Mouse (Mus musculus) liver, embryonic 14.5 days (tissue): ENCODE data around the gene E030030I06Rik. TPM values are rescaled to one million over a fixed set of nuclear protein-coding genes. Genes with fewer than 3 reads are reported as not detected.
"Not testable (repeated sequence)": the region's sequence is repeated elsewhere in the genome, so short reads cannot be mapped to it uniquely, and the experiment has no call there.

Source experiments
- ATAC-seq: fragments of 200-750 bp; cut with Nextera tagmentation; 2 replicates; pipeline ENCODE4 v1.8.0; 2017; ENCODE audit warnings: moderate number of reproducible peaks, mild to moderate bottlenecking, moderate library complexity; ENCODE audit not compliant: insufficient read depth
- DNase-seq, 3 experiments: peaks; one replicate each; pipeline ENCODE4 v3.0.0-alpha.2; 2012 to 2013; ENCODE audit warnings: low read depth in 3 of 3, low spot score in 3 of 3
- H3K27ac ChIP-seq: fragments of 300-500 bp; sonication (generic); 2 replicates; pipeline ENCODE4 v1.5.1; 2014; ENCODE audit warnings: moderate library complexity, mild to moderate bottlenecking, control low read depth, inconsistent platforms
- H3K27me3 ChIP-seq: fragments of 300-500 bp; sonication (generic); 2 replicates; pipeline ENCODE4 v1.6.1; 2014; ENCODE audit warnings: mild to moderate bottlenecking, low read length, moderate library complexity; ENCODE audit not compliant: control insufficient read depth, insufficient read depth
- H3K36me3 ChIP-seq: fragments of 300-500 bp; sonication (generic); replicated peaks from 2 replicates; pipeline ENCODE4 v1.6.1; 2014; ENCODE audit warnings: low read depth; ENCODE audit not compliant: control insufficient read depth, insufficient read depth
- H3K4me1 ChIP-seq, 2 experiments: fragments of 200-500 bp in 1 of 2; fragments of 300-500 bp in 1 of 2; sonication (generic) in 1 of 2; replicated peaks; 2 replicates each; pipeline ENCODE4 v1.6.1; 2012 to 2014; ENCODE audit warnings: antibody characterized with exemption in 1 of 2, inconsistent platforms in 1 of 2, low read length in 1 of 2; ENCODE audit not compliant: control insufficient read depth in 2 of 2, insufficient read depth in 2 of 2
- H3K4me2 ChIP-seq: fragments of 300-500 bp; sonication (generic); 2 replicates; pipeline ENCODE4 v1.6.1; 2014; ENCODE audit warnings: low read depth, mild to moderate bottlenecking, control low read depth, moderate library complexity
- H3K4me3 ChIP-seq, 2 experiments: fragments of 200-500 bp in 1 of 2; fragments of 300-500 bp in 1 of 2; sonication (generic) in 1 of 2; 2 replicates each; pipeline ENCODE4 v1.5.1; 2012 to 2014; ENCODE audit warnings: low read depth in 2 of 2, low read length in 2 of 2, mild to moderate bottlenecking in 2 of 2, control low read depth in 1 of 2, inconsistent platforms in 1 of 2, moderate library complexity in 1 of 2; ENCODE audit not compliant: insufficient read depth in 1 of 2
- H3K9ac ChIP-seq: fragments of 300-500 bp; sonication (generic); replicated peaks from 2 replicates; pipeline ENCODE4 v1.6.1; 2014; ENCODE audit warnings: mild to moderate bottlenecking, control low read depth, moderate library complexity
- H3K9me3 ChIP-seq: fragments of 300-500 bp; sonication (generic); 2 replicates; pipeline ENCODE4 v1.6.1; 2016; ENCODE audit warnings: low read length, mixed read lengths; ENCODE audit not compliant: control insufficient read depth
- CTCF ChIP-seq: IDR thresholded peaks from 2 replicates; pipeline ENCODE4 v1.5.1; 2016; ENCODE audit warnings: antibody characterized with exemption, low read depth, control low read depth
- EP300 ChIP-seq: IDR thresholded peaks from 2 replicates; pipeline ENCODE4 v1.6.1; 2016; ENCODE audit warnings: antibody characterized with exemption, low read depth
- WGBS: fragments of 180-500 bp; shearing (Covaris S2); extraction: QIAGEN DNeasy Blood & Tissue Kit; methylation state at CpG from one replicate; pipeline ENCODE4 v1.1.7; 2014; ENCODE audit not compliant: insufficient replicate concordance; 5-methylcytosine and 5-hydroxymethylcytosine counted together
- polyA plus RNA-seq, 2 experiments: library from polyadenylated mRNA; depleted of rRNA in 1 of 2; stranded (reverse) in 1 of 2; unstranded in 1 of 2; fragments of >200 nt; fragmentation: Nextera tagmentation in 1 of 2; extraction: Ambion mirVana in 1 of 2; gene quantifications; 2 replicates each; pipeline versions ENCODE4 v1.2.1 to v1.2.3; 2012 to 2014

Gene E030030I06Rik
- polyA plus RNA-seq, 2 experiments, result 1.6 to 2.2 TPM

DNA sequence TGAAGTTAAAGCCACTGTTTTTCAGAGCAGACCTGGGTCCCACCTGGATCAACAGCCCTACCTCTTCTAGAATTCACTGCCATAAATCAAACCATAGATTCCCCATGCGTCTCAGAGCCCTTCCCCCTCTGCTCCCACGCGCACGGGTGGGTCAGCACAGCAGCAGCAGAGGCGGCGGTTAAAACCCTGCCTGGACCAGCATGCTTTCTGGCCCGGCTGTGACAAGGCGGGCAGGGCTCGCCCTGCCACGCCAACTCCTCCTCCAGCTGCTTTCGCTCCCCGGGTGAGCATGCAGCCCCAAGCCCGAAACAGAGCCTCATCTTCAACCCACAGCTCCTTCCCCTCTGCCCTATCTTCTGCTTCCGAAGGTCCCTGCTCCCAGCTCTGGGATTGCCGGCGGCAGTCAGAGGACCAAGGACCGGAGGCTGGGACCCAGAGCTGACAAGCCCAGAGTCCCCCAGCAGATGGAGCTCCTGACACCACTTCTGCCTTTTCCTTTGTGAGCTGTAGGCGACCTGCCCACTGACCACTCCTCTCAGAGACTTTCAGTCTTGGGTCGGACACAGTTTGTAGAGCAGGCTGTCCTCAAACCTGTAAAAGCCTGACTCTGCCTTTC lies 8.3 kb downstream of the E030030I06Rik start:
- WGBS, result 2% methylated on average over 19 of the region's 19 CpGs
- Histone ChIP-seq H3K27me3 (no peaks in the 10 kb centered on the region), H3K4me1 (no peaks in the 10 kb centered on the region), H3K9me3 (no peaks in the 10 kb centered on the region), H3K4me2 (peak overlapping the region; percentile 23; the same call in 1 of the 2 replicates), H3K27ac (no peak overlapping the region), H3K4me3 (peak overlapping the region in 1 of 2 experiments; percentile 4; a peak in 1 of 4 replicates), H3K9ac (no peak overlapping the region), H3K36me3 (no peaks in the 10 kb centered on the region)
- TF ChIP-seq EP300 (no peak), CTCF (peak; percentile 65)
- ATAC-seq (no peak), DNase-seq (no peak)

DNA sequence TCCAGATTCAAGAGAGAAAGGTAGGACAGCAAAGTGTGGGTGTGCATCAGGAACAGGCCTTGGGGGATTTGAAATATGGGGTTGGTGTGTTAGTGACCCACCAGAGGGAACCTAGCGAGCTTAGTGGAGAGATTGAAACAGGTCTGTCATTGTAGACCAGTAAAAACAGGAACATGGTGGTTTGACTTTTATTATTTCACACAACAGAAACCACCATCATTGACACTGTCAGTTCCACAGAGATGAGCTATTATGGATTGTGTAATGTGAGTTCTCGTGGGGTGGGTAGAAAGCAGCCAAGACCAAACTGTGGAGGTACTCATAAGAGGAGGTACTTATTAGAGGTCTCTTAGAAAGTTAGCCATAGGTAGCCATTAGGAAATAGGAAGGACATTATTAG lies 74.5 kb downstream of the E030030I06Rik start:
- Histone ChIP-seq H3K4me2 (no peak overlapping the region), H3K9ac (no peak overlapping the region), H3K4me1 (no peaks in the 10 kb centered on the region), H3K4me3 (no peak overlapping the region), H3K27ac (no peak overlapping the region), H3K9me3 (no peaks in the 10 kb centered on the region), H3K36me3 (no peaks in the 10 kb centered on the region), H3K27me3 (no peaks in the 10 kb centered on the region)
- DNase-seq, result no peak
- TF ChIP-seq EP300 (no peak), CTCF (no peak)
- ATAC-seq, result no peak
- 47% methylated on average over 2 of the region's 2 CpGs for WGBS

DNA sequence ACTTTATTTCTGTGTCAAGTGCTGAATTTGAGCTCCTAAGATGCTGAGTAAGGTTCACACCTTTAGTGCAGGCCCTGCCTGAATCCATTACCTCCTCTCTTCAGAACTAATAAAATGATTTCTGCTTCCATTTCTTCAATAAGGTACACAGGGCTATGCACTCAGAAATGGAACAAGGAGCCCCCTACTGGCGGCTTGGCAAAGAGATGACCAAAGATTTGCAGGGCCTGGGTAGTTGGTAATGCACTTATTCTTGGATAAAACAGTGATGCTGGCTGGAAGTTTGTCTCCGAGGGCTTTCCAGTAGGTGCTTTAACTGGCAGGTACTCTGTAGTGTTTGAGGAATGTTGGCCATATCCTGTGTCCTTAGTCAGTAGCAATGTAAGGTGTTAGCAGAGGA lies 76.3 kb downstream of the E030030I06Rik start:
- Histone ChIP-seq H3K9me3 (no peaks in the 10 kb centered on the region), H3K4me1 (no peaks in the 10 kb centered on the region), H3K4me3 (no peak overlapping the region), H3K36me3 (no peaks in the 10 kb centered on the region), H3K27me3 (no peaks in the 10 kb centered on the region), H3K4me2 (no peak overlapping the region), H3K27ac (no peak overlapping the region), H3K9ac (no peak overlapping the region)
- TF ChIP-seq CTCF, result 0 out of 2 replicates have a peak, but pooled peaks have one; percentile 14
- TF ChIP-seq EP300, result no peak
- ATAC-seq (no peak), DNase-seq (no peak)
- 40% methylated on average over 2 of the region's 2 CpGs for WGBS

DNA sequence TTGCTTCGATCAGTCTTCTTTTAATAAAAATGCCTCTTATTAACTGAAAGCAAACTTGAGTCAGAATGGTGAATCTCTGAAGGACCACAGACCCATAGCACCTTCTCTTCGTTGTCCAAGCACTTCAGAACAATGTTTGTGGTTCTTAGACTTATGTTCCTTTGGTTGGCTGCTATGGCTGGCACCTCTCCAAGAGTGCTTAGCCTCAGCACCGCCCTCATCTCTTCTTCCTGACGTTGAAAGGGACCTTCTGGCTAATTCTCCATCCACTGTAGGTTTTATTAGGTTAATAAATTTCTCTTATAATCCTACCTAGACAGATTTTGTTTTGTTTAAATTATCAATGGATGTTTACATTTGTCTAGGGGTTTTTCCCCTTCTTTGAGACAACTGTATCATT lies 78.5 kb downstream of the E030030I06Rik start:
- 38% methylated on average over 4 of the region's 4 CpGs for WGBS
- H3K4me3 ChIP-seq, result no peak overlapping the region
- ATAC-seq, result no peak
- H3K9ac ChIP-seq, result no peak overlapping the region
- H3K4me1 ChIP-seq, result no peaks in the 10 kb centered on the region
- DNase-seq, result no peak
- H3K27ac ChIP-seq, result no peak overlapping the region
- no peaks in the 10 kb centered on the region for H3K36me3 ChIP-seq
- H3K4me2 ChIP-seq, result no peak overlapping the region
- no peaks in the 10 kb centered on the region for H3K27me3 ChIP-seq
- TF ChIP-seq CTCF (no peak), EP300 (no peak)
- H3K9me3 ChIP-seq, result no peaks in the 10 kb centered on the region

DNA sequence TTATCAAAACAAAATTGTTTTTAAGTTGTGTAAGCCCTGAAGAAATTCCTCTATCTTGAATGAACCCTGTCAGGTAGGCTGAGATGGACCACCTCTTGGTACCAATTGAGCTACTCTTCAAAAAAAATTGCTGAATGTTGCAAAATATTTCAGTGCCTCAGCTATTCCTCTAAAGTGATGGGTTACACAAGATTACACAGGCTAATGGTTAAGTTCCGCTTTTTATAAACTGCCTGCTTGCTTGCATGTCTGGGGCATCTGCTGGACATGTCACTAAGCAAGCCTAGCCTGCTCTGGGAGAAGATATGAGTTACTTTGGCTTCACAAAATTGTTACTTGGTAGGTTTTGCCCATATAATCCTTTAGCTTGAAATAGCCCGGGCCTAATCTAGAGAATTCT lies 78.9 kb downstream of the E030030I06Rik start:
- TF ChIP-seq EP300 (no peak), CTCF (no peak)
- Histone ChIP-seq H3K9ac (no peak overlapping the region), H3K27me3 (no peaks in the 10 kb centered on the region), H3K4me3 (no peak overlapping the region), H3K27ac (no peak overlapping the region), H3K9me3 (no peaks in the 10 kb centered on the region), H3K4me1 (no peaks in the 10 kb centered on the region), H3K36me3 (no peaks in the 10 kb centered on the region), H3K4me2 (no peak overlapping the region)
- DNase-seq, result no peak
- no peak for ATAC-seq
- WGBS, result 57% methylated on average over 2 of the region's 2 CpGs

DNA sequence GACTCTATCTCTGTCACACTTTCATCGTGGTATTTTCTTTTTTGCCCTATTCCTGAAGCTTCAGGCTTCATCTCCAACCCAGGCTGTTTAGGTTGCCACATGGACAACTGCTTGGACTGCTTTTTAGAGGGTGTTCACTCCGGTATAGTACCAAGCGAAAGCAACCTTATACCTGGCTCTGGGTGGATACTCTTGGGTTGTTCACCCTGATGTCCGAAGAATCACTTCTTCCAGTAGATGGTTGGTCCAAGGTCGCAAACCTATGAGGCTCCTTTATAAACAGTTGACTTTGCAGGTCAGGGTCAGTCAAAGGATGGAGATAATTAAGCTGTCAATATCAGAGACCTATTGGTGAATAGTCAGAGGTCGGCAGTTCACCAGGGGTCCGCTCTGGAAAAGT lies 81.1 kb downstream of the E030030I06Rik start, which contains the start of gene 4930444G20Rik:
4930444G20Rik (minus strand) TSS at position 101 of the 400 bp plus-strand sequence.
- not testable (repeated sequence) for H3K27me3 ChIP-seq, H3K9me3 ChIP-seq, DNase-seq, H3K9ac ChIP-seq, H3K36me3 ChIP-seq, H3K4me3 ChIP-seq, H3K4me2 ChIP-seq, ATAC-seq, H3K4me1 ChIP-seq, H3K27ac ChIP-seq
- 68% methylated on average over 7 of the region's 7 CpGs for WGBS
